Mouse (Mus musculus): ENCODE data around the gene Pelp1. TPM values are rescaled to one million over a fixed set of nuclear protein-coding genes. Genes with fewer than 3 reads are reported as not detected.

Pelp1 gene
- polyA plus RNA-seq (2012; ENCODE audit: insufficient read depth, low replicate concordance), result 30.9 and 36.1 TPM in 2 replicates

DNA sequence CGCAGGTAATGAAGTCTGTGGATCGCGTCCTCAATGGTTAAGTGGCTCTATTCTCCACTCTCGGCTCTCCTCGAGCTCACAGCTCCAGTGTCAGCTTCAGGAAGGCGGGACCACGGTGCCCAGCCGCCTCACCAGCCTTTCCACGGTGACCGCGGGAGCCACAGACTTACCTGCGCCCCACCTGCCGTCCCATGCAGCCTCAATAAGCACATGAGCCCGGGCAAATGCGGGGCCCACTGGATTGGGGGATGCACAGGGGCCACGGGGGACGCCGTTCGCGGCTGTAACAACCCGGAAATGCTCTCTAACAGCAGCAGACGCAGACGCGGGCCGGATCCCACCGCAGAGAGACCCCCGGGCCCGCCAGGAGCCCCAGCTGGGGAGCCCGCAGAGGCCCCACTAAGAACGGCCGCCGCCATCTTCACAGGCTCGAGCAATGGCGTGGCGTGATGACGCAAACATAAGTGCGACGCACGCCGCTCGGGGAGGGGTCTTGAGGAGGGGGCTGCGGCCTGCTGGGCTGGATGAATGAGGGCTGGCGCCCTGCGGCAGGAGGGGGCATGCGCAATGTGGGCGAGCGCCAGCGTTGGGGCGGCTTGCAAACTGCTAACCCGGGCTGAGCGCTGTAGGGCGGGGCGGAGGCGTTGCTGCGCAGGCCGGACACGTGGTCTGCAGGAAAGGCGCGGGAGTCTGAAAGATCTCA, at the start of gene Pelp1:
Gene Pelp1, minus strand, starts transcription at position 438 of the 703 bp plus-strand sequence.
- peaks cover 54% of the 10 kb centered on the region for H3K4me1 ChIP-seq
- no peaks in the 10 kb centered on the region for H3K9me3 ChIP-seq
- peaks cover under 1% of the 10 kb centered on the region for H3K27me3 ChIP-seq (replicated peaks)
- peak within 1 kb of the TSS; percentile 97 for H3K4me3 ChIP-seq (replicated peaks)
- peaks cover 26% of the 10 kb centered on the region for H3K36me3 ChIP-seq (replicated peaks; ENCODE audit: low read length)
- TF ChIP-seq FLI1 (IDR thresholded peaks at IDR 0.05; ENCODE audit: low read length) (peak; percentile 28; the same call in 1 of the 2 replicates), GATA1 (IDR thresholded peaks at IDR 0.05; ENCODE audit: borderline replicate concordance, low read length) (no peak)

- peaks cover 23% of the 10 kb centered on the region for H3K4me1 ChIP-seq
- H3K27me3 ChIP-seq (replicated peaks), result peaks cover 53% of the 10 kb centered on the region
- no peak for TF ChIP-seq FLI1 (IDR thresholded peaks at IDR 0.05; ENCODE audit: low read length)
- no peak for TF ChIP-seq GATA1 (IDR thresholded peaks at IDR 0.05; ENCODE audit: borderline replicate concordance, low read length)
- H3K36me3 ChIP-seq (replicated peaks; ENCODE audit: low read length), result peaks cover 11% of the 10 kb centered on the region
- H3K4me3 ChIP-seq (replicated peaks), result peak within 1 kb of the TSS; percentile 91
- H3K9me3 ChIP-seq, result peaks cover 23% of the 10 kb centered on the region
Observed at GRCm38 (mm10) chr11:70458688-70459600, 49.1 kb upstream of the Pelp1 start, which contains the start of gene Zmynd15. TSS of gene Zmynd15 (plus strand) at chr11:70459433.

DNA sequence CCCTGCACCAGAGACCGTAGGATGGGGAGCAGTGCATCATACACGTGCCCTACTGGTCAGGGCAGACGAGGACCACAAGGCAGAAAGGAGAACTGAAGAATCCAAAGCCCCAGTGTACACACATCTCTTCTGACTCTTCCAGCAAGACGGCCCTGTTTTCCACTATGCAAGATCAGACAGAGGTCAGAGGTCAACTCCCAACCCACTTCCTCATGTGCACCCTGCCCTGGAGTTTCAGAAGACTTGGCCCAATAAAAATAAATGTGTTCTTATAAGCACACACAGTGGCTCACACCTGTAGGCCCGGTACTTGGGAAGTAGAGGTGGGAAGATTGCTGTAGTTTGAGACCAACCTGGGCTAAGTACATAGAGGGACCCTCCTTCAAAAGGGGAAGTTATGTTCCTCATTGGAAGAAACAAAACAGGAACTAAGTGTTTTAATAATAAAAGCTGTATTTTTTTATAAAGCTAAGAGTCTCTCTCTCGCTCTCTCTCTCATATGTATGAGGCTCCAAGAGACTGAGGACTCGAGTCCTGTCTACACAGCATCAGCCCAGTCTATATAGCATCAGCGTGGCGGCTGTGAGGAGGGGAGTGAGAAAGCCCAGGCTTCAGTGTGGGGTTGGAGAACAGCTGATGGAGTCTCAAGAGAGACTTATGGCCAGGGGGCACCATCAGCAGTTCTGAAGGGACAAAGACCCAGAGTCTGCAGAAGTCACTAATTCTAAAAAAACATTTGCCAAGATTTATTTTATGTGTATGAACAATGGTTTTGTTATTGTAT, 43.6 kb upstream of the Pelp1 start:
- TF ChIP-seq GATA1 (IDR thresholded peaks at IDR 0.05; ENCODE audit: borderline replicate concordance, low read length), result no peak
- TF ChIP-seq FLI1 (IDR thresholded peaks at IDR 0.05; ENCODE audit: low read length), result no peak
- H3K27me3 ChIP-seq (replicated peaks), result peaks cover under 1% of the 10 kb centered on the region
- H3K9me3 ChIP-seq, result no peaks in the 10 kb centered on the region
- H3K4me1 ChIP-seq, result peaks cover 44% of the 10 kb centered on the region
- peak overlapping the region; percentile 71 for H3K4me3 ChIP-seq (replicated peaks)
- peaks cover 22% of the 10 kb centered on the region for H3K36me3 ChIP-seq (replicated peaks; ENCODE audit: low read length)

DNA sequence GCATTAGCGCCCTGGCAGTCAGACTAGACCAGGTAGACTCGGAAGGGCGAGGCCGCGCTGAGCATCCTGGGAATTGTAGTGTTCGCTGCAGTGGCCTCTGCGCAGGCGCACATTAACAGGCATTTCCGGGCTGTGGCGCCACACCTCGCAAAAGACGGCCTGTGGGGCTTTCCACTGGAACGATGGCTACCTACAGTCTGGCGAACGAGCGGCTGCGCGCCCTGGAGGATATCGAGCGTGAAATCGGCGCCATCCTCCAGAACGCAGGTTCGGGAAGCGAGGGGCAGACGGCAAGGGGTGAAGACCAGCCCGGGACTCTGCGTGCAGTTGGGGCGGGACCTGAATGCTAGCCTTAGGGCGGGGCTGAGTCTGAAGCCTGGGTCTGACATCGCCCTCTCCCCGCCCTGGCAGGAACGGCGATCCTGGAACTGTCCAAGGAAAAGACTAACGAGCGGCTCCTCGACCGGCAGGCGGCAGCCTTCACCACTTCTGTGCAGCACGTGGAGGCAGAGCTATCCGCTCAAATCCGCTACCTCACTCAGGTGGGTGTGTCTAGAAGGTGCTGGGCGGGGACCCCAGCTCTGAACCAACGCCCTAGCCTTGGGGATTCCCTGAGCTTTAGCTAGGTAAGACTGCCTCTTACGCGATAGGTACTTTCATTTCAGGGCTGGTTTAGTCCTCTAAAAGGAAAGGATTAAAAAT, 42.1 kb upstream of the Pelp1 start, which contains the start of gene Med11:
Gene Med11, plus strand, starts transcription at position 123 of the 702 bp plus-strand sequence.
- Histone ChIP-seq H3K27me3 (replicated peaks) (no peaks in the 10 kb centered on the region), H3K9me3 (no peaks in the 10 kb centered on the region), H3K4me3 (replicated peaks) (peak within 1 kb of the TSS; percentile 93), H3K36me3 (replicated peaks; ENCODE audit: low read length) (peaks cover 22% of the 10 kb centered on the region), H3K4me1 (peaks cover 58% of the 10 kb centered on the region)
- no peak for TF ChIP-seq GATA1 (IDR thresholded peaks at IDR 0.05; ENCODE audit: borderline replicate concordance, low read length)
- TF ChIP-seq FLI1 (IDR thresholded peaks at IDR 0.05; ENCODE audit: low read length), result no peak

DNA sequence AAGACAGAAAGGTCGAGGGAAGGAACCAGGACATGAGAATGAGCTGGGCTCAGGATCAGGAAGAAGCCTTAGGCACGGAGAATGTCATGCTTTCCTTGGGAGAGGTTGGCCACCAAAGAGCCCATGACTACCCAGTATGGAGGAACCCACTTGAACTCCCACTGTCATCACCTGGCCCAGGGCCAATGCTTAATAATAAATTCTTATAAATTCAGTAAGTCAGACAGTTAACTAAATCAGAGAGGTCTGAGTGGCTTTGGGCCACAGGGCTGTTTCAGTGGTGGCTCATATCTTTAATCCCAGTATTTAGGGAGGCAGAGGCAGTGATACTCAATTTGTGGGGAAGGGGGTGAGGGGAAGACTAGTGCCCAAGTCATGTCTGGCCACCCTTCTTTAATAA, 41.1 kb upstream of the Pelp1 start:
- H3K36me3 ChIP-seq (replicated peaks; ENCODE audit: low read length), result peaks cover 22% of the 10 kb centered on the region
- no peaks in the 10 kb centered on the region for H3K9me3 ChIP-seq
- TF ChIP-seq GATA1 (IDR thresholded peaks at IDR 0.05; ENCODE audit: borderline replicate concordance, low read length), result no peak
- no peak for TF ChIP-seq FLI1 (IDR thresholded peaks at IDR 0.05; ENCODE audit: low read length)
- peak overlapping the region; percentile 93 for H3K4me3 ChIP-seq (replicated peaks)
- H3K4me1 ChIP-seq, result peaks cover 65% of the 10 kb centered on the region
- no peaks in the 10 kb centered on the region for H3K27me3 ChIP-seq (replicated peaks)

- H3K4me3 ChIP-seq (replicated peaks), result no peak overlapping the region
- peaks cover 15% of the 10 kb centered on the region for H3K36me3 ChIP-seq (replicated peaks; ENCODE audit: low read length)
- no peaks in the 10 kb centered on the region for H3K9me3 ChIP-seq
- TF ChIP-seq FLI1 (IDR thresholded peaks at IDR 0.05; ENCODE audit: low read length), result no peak
- H3K27me3 ChIP-seq (replicated peaks), result no peaks in the 10 kb centered on the region
- H3K4me1 ChIP-seq, result peaks cover 69% of the 10 kb centered on the region
Observed at GRCm38 (mm10) chr11:70447373-70447772, 37.5 kb upstream of the Pelp1 start.

- Histone ChIP-seq H3K27me3 (replicated peaks) (no peaks in the 10 kb centered on the region), H3K4me1 (peaks cover 74% of the 10 kb centered on the region), H3K36me3 (replicated peaks; ENCODE audit: low read length) (peaks cover 21% of the 10 kb centered on the region), H3K9me3 (no peaks in the 10 kb centered on the region), H3K4me3 (replicated peaks) (peak overlapping the region; percentile 50)
- TF ChIP-seq FLI1 (IDR thresholded peaks at IDR 0.05; ENCODE audit: low read length) (no peak), GATA1 (IDR thresholded peaks at IDR 0.05; ENCODE audit: borderline replicate concordance, low read length) (no peak)
Observed at GRCm38 (mm10) chr11:70446756-70447155, 36.9 kb upstream of the Pelp1 start.

GRCm38 (mm10) chr11:70444667-70445066, 34.8 kb upstream of the Pelp1 start:
- TF ChIP-seq GATA1 (IDR thresholded peaks at IDR 0.05; ENCODE audit: borderline replicate concordance, low read length), result no peak
- TF ChIP-seq FLI1 (IDR thresholded peaks at IDR 0.05; ENCODE audit: low read length), result no peak
- H3K4me3 ChIP-seq (replicated peaks), result no peak overlapping the region
- H3K36me3 ChIP-seq (replicated peaks; ENCODE audit: low read length), result peaks cover 41% of the 10 kb centered on the region
- H3K4me1 ChIP-seq, result peaks cover 73% of the 10 kb centered on the region
- H3K27me3 ChIP-seq (replicated peaks), result no peaks in the 10 kb centered on the region
- H3K9me3 ChIP-seq, result no peaks in the 10 kb centered on the region

GRCm38 (mm10) chr11:70443964-70444363, 34.1 kb upstream of the Pelp1 start:
- no peaks in the 10 kb centered on the region for H3K27me3 ChIP-seq (replicated peaks)

More at GRCm38 (mm10) chr11:70443964-70444363, 34.1 kb upstream of the Pelp1 start:
- Histone ChIP-seq H3K4me3 (replicated peaks) (no peak overlapping the region), H3K9me3 (no peaks in the 10 kb centered on the region), H3K36me3 (replicated peaks; ENCODE audit: low read length) (peaks cover 48% of the 10 kb centered on the region), H3K4me1 (peaks cover 80% of the 10 kb centered on the region)
- TF ChIP-seq FLI1 (IDR thresholded peaks at IDR 0.05; ENCODE audit: low read length) (no peak), GATA1 (IDR thresholded peaks at IDR 0.05; ENCODE audit: borderline replicate concordance, low read length) (no peak)
